Mouse (Mus musculus) lung, adult 2 months (tissue): ENCODE results near the gene Cep152.

ENCODE experiments used
- CTCF ChIP-seq: fragments of 200-500 bp; IDR thresholded peaks from 2 replicates; pipeline ENCODE4 v1.5.1; 2011; ENCODE audit warnings: mild to moderate bottlenecking, low read length, control low read depth; ENCODE audit not compliant: insufficient read depth
- POLR2A ChIP-seq: fragments of 200-500 bp; IDR thresholded peaks from 2 replicates; pipeline ENCODE4 v1.6.1; 2011; ENCODE audit warnings: low read depth, mild to moderate bottlenecking, control low read depth, low read length, borderline replicate concordance; ENCODE audit errors: extremely low read depth

- TF ChIP-seq POLR2A = no peak
- TF ChIP-seq CTCF = no peak
Measured at GRCm38 (mm10) chr2:125655391-125655790, 30.5 kb upstream of the Cep152 start.
